Mouse (Mus musculus) ovary, postnatal 36 days (tissue): ENCODE results near the gene Rtn4rl2.

Source experiments
- DNase-seq: peaks from one replicate; pipeline ENCODE4 v3.0.0; 2022; ENCODE audit warnings: low spot score, mixed read lengths

Rtn4rl2 gene

DNA sequence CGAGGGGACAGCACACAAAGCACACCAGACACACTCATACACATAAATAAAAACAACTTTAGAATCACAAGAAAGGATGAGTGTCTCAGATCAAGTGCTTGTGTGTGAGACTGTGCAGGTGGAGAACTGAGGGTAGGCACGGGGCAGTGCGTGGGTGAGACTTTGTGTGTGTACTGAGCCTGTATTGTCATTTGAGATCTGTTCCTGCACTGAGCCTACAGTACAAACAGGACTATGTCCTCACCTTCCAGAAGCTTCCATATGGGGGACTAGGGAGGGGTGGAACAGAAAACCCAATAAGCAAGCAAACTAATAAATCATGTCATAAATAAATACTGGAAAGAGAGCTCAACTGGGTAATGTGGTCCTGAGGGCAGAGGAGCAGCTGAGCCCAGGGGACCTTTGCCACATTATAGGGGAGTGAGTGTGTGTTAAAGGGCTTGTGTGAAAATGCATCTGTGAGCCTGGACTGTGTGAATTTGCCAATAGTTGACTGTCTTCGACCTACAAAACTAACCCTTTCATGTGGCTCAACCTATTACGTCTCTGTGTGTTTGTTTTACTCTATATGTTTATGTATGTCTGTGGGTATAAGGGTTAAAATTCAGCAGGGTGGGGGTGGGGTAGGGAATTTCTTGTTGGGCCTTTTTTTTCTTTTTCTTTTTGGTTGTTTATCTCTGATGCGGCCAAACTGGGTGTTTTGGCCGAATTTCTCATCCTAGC is 35.9 kb downstream of the Rtn4rl2 start:
- no peak for DNase-seq

- DNase-seq: no peak
Measured at GRCm38 (mm10) chr2:84845226-84845625, 41.3 kb downstream of the Rtn4rl2 start.

- no peak for DNase-seq
Measured at GRCm38 (mm10) chr2:84843654-84844053, 42.9 kb downstream of the Rtn4rl2 start.

GRCm38 (mm10) chr2:84841905-84842304 is 44.6 kb downstream of the Rtn4rl2 start:
- no peak for DNase-seq

DNA sequence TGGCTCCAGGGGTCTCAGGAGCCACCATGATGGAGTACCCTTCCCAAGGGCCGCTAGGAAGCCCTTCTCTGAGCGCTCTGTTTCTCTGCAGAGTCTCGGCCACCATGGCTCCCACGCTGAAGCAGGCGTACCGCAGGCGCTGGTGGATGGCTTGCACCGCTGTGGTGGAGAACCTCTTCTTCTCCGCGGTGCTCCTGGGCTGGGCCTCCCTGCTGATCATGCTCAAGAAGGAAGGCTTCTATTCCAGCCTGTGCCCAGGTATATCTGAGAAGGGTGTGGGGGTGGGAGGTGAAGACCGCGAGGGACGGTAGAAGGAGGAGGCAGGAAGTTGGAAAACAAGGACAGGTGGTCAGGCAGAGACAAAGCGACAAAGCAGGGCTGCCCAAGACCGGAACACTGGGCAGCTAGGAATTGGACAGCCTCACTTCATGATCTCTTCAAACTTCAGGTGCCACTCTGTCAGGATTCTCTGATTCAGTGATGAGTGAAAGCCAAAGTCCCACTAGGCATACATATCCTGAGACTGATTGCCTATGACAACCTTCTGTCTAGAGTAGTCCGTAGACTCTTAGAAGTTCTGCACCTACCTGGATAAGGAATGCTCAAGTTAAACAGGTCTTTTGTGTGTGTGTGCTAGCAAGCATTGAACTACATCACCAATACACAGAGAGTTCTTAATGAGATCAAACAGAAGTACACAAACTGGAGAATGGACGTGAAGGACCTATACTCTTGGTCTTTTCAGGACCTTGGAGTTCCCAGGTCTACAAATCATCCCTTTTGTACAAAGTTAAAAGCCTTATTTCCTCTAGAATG is 45.6 kb downstream of the Rtn4rl2 start:
- DNase-seq: no peak

- DNase-seq: peak; percentile 66
Measured at GRCm38 (mm10) chr2:84840016-84840747, 46.3 kb downstream of the Rtn4rl2 start.

GRCm38 (mm10) chr2:84838993-84839980 is 47.2 kb downstream of the Rtn4rl2 start:
- peak; percentile 35 for DNase-seq

DNA sequence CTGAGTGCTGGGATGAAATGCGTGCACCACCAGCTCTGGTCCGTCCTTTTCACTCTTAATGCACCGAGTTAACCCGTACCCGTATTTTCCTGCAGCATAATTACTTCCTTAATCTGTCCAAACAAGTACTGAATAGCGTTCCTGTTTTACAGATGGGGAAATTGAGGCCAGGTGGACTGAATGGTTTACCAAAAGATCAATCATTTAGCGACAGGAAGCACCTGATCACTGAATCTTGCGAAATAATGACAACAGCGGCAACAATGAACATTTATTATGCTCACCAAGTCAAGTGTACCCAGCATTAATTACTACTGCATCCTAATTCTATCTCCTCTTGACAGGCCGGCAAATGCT is 47.9 kb downstream of the Rtn4rl2 start, which contains the start of gene Slc43a1:
Slc43a1 (plus strand) TSS at position 258 of the 357 bp plus-strand sequence.
- no peak for DNase-seq

GRCm38 (mm10) chr2:84837817-84838592 is 48.5 kb downstream of the Rtn4rl2 start:
- no peak for DNase-seq

- DNase-seq: no peak
Measured at GRCm38 (mm10) chr2:84837107-84837506, 49.4 kb downstream of the Rtn4rl2 start.

DNA sequence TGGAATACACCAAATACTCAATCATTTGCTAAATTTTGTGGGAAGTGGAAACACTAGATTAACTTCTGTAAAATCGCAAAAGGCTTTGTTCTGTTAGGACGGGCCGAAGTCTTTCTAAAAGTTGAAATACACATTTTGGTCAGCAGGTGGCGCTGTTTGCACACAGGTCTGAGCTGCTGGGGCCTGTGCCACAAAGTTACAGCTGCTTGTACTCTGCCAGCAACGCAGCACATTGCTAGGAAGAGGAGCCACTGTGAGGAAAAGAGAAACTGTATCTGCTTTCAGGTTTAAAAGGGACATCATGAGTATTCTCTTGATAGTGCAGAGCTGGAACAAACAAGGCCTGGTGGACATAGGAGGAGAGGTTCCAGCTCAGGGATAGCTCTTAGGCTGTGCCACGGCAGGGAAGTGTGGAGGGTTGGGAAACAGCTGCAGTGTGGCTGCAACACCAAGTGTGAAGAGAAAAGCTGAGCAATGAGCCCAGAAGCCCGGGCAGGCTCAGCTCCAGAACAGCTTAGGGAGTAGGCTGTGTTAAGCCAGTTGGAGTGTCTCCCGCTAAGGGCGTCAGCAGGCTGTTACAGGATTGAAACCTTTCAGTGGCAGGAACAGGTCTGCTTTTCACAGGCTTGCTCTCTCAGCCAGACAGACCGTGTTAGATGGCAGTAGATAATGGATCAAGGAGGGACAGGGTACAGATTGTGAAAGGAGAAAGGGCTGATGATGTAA is 54.7 kb downstream of the Rtn4rl2 start:
- DNase-seq: peak; percentile 67

GRCm38 (mm10) chr2:84827283-84827920 is 59.1 kb downstream of the Rtn4rl2 start:
- DNase-seq: peak; percentile 7

DNA sequence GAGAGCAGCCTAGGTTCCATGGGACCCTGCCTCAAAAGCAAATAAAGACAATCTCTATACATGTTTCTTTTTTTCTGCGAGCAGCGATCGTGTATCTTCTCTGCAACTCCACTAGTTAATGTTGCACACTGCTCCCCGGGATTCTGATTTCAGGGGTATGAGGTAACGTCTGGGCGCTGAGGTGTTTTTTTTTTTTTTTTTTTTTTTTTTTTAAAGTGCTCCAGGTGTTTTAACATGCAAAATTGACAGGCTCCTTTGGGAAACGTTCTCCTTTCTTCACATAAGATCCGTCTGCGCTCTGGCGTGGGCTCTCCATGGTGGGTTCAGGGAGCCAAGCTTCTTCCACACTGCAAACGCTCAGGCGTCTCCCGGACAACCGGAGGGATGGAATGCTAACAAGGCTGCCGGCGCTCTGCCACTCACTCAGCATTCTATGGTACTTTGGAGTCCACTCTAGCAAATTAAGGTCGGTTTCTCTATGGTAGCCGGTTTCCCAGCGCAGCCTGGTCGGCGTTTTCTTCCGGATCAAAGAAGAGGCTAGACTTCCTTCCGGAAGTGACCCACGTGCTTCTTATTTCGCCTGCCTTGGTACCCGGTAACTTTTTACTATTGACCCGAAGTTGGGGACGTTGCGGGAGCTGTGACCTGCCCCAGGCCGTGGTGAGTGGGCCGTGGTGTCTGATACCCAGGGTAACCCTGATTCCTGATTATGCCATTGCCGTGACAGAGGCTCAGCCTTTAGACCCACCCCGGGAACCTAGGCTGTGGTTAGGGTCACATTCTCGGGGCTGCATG is 59.8 kb downstream of the Rtn4rl2 start, which contains the start of gene Timm10:
Timm10 (plus strand) TSS at position 510 of the 795 bp plus-strand sequence.
- peak; percentile 84 for DNase-seq

- DNase-seq: no peak
Measured at GRCm38 (mm10) chr2:84823237-84823636, 63.3 kb downstream of the Rtn4rl2 start.

DNA sequence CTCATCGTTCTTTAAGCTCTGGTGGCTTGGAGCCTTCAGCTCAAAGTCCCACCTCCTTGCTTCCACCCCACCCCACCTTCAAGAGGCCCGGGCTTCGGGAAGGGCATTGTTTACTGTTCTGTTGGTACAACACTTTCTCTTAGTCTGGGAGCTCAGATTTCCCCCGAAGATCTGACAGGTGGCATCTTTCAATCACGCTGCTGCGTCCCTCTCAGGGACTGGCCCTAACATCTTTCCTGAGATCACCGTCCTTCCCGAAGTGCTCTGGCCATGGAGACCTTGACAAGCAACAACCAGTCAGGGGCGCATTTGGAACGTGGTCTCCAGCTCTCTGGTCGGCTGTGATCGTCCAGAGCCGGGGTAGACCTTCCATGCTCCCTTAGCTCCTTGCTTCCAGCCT is 64.0 kb downstream of the Rtn4rl2 start, which contains the start of gene Smtnl1:
Smtnl1 (minus strand) TSS at position 101 of the 400 bp plus-strand sequence.
- DNase-seq: no peak
